ENCODE assay signal across 10 mouse cellular contexts in the genomic region with DNA sequence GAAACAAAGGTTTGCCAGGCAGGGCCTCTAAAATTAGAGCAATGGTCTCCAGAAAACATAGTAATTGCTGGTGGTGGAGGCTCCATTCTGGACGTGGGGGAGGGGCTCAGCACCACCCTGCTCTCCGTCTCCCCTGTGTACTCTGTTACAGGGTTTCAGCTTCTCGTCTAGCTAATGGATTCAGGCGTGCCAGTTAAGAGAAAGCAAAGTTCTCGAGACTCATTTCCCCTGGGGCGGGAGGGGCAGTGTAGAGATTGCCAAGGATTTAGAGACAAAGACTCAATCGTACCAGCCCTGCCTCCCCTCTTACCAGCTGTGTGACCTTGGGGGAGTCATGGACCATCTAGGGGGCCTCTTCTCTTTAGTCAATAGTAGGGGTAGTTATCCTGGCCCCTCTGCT.
DNase-seq lines count a peak whose midpoint lies in the region; ATAC-seq and TF ChIP-seq lines count a peak whose summit lies in the region.
"Had no signal": no experiment of that assay in that cellular context is flagged by ENCODE, and none has a peak within 500 bp of the region (broad histone marks: within the 10 kb centered on the region; RNA-seq: fewer than 3 reads in every experiment).

No protein-coding gene starts in this region.

- WGBS in kidney, embryonic 15.5 days, result 22% methylated on average over 7 of the region's 7 CpGs
- 30% methylated on average over 7 of the region's 7 CpGs for WGBS in heart, embryonic 11.5 days (ENCODE audit: insufficient replicate concordance)

- peaks cover 60% of the 10 kb centered on the region for H3K4me1 ChIP-seq in kidney, embryonic 15.5 days
- H3K4me1 ChIP-seq in heart, embryonic 11.5 days (ENCODE audit: control insufficient read depth, insufficient read depth, low read length), result peaks cover 52% of the 10 kb centered on the region

- no peak overlapping the region for H3K4me2 ChIP-seq in kidney, embryonic 15.5 days
- H3K4me2 ChIP-seq in heart, embryonic 11.5 days, result no peak overlapping the region

- no peaks in the 10 kb centered on the region for H3K9me3 ChIP-seq in kidney, embryonic 15.5 days (replicated peaks)
- no peaks in the 10 kb centered on the region for H3K9me3 ChIP-seq in heart, embryonic 11.5 days (replicated peaks; ENCODE audit: control insufficient read depth, low read length)

- no peak for TF ChIP-seq CTCF in brain, embryonic 14.5 days (IDR thresholded peaks at IDR 0.05; ENCODE audit: borderline replicate concordance, extremely low read depth, insufficient read depth, insufficient read length)

- no peak overlapping the region for H3K9ac ChIP-seq in kidney, embryonic 15.5 days
- H3K9ac ChIP-seq in heart, embryonic 11.5 days (ENCODE audit: low read depth, low read length), result no peak overlapping the region
- H3K9ac ChIP-seq: liver, embryonic 14.5 days had no signal

- H3K36me3 ChIP-seq in kidney, embryonic 15.5 days, result no peaks in the 10 kb centered on the region
- no peaks in the 10 kb centered on the region for H3K36me3 ChIP-seq in heart, embryonic 11.5 days (ENCODE audit: control insufficient read depth, insufficient read depth, low read length)

- no peak for TF ChIP-seq POLR2A in brain, embryonic 14.5 days (IDR thresholded peaks at IDR 0.05; ENCODE audit: borderline replicate concordance, extremely low read depth, insufficient read depth, insufficient read length, poor library complexity, severe bottlenecking)

- DNase-seq in kidney, adult 8-10 months, result peak; percentile 51 to 65
- DNase-seq in brain, embryonic 14.5 days (ENCODE audit: low read depth), result peak; percentile 41
- peak; percentile 46 for DNase-seq in retina, postnatal 1 day
- DNase-seq in spleen, adult 12 weeks (ENCODE audit: low spot score), result no peak
- no peak for DNase-seq in neural tube, embryonic 10.5 days (ENCODE audit: extremely low spot score, low spot score)
- DNase-seq: cerebellum, postnatal 25 days; right cerebral cortex, postnatal 14 days had no signal

- H3K27me3 ChIP-seq in kidney, embryonic 15.5 days, result no peaks in the 10 kb centered on the region
- H3K27me3 ChIP-seq in heart, embryonic 11.5 days (ENCODE audit: control insufficient read depth, insufficient read depth, low read length), result no peaks in the 10 kb centered on the region

- no peak for ATAC-seq in kidney, embryonic 15.5 days (replicated peaks; ENCODE audit: low FRiP score)
- ATAC-seq in heart, embryonic 11.5 days (replicated peaks; ENCODE audit: insufficient number of reproducible peaks, low FRiP score, low TSS enrichment), result no peak

- H3K27ac ChIP-seq in kidney, embryonic 15.5 days, result no peak overlapping the region
- peak overlapping the region; percentile 25; the same call in 1 of the 2 replicates for H3K27ac ChIP-seq in heart, embryonic 11.5 days (ENCODE audit: low read depth, low read length)
- H3K27ac ChIP-seq: liver, embryonic 14.5 days had no signal

- no peak overlapping the region for H3K4me3 ChIP-seq in kidney, embryonic 15.5 days (replicated peaks)
- no peak overlapping the region for H3K4me3 ChIP-seq in heart, embryonic 11.5 days (ENCODE audit: low read depth, low read length)

Comparison
In these comparisons a context has a peak if more than half of its experiments do, and no peak if none do; other contexts are left out.
1. DNase-seq: peak in kidney, adult 8-10 months (2 of 2), brain, embryonic 14.5 days (single experiment) and retina, postnatal 1 day (single experiment); none in spleen, adult 12 weeks (single experiment) and neural tube, embryonic 10.5 days (single experiment).